11 mouse cellular contexts compared by ENCODE assay signal in genomic region chr2:61176807-61177206, GRCm38 (mm10).
DNase-seq lines count a peak whose midpoint lies in the region; ATAC-seq and TF ChIP-seq lines count a peak whose summit lies in the region.
"Had no signal": no experiment of that assay in that cellular context is flagged by ENCODE, and none has a peak within 500 bp of the region (broad histone marks: within the 10 kb centered on the region; RNA-seq: fewer than 3 reads in every experiment).

No protein-coding gene starts in this region.

- 0 out of 2 replicates have a peak overlapping the region, but pooled peaks have one; percentile 3 for H3K4me2 ChIP-seq in lung, embryonic 14.5 days
- no peak overlapping the region for H3K4me2 ChIP-seq in forebrain, embryonic 16.5 days (ENCODE audit: low read length)
- H3K4me2 ChIP-seq: midbrain, embryonic 12.5 days had no signal

- DNase-seq in heart, adult 11 months = peak; percentile 96
- no peak for DNase-seq in heart, postnatal 25 days (ENCODE audit: low spot score)
- peak; percentile 43 for DNase-seq in ES-E14 (ENCODE audit: low read depth, low spot score)
- peak; percentile 61 for DNase-seq in embryonic facial prominence, embryonic 10.5 days (ENCODE audit: low spot score)
- DNase-seq in lung, embryonic 14.5 days = peak; percentile 57
- DNase-seq in cerebellum, postnatal 14 days = no peak
- no peak for DNase-seq in thymus, postnatal 4 days
- DNase-seq: cerebellum, postnatal 25 days; thymus, adult 2 months had no signal

- no peak overlapping the region for H3K9ac ChIP-seq in ES-E14 (ENCODE audit: insufficient read depth, low read depth, low read length, poor library complexity, severe bottlenecking)
- H3K9ac ChIP-seq in lung, embryonic 14.5 days = no peak overlapping the region
- H3K9ac ChIP-seq in forebrain, embryonic 16.5 days (replicated peaks; ENCODE audit: low read depth, low read length) = no peak overlapping the region
- H3K9ac ChIP-seq: midbrain, embryonic 12.5 days had no signal

- in situ Hi-C loops in ES-E14 (cut with MboI; ENCODE audit: low sequenced_read_pairs in 2 of 2, unreplicated experiment in 2 of 2) = no loop called here

- no peaks in the 10 kb centered on the region for H3K27me3 ChIP-seq in embryonic facial prominence, embryonic 10.5 days (replicated peaks; ENCODE audit: low read depth, poor library complexity, severe bottlenecking)
- H3K27me3 ChIP-seq in lung, embryonic 14.5 days (ENCODE audit: insufficient read depth, low read length) = no peaks in the 10 kb centered on the region
- H3K27me3 ChIP-seq in forebrain, embryonic 16.5 days (replicated peaks; ENCODE audit: control insufficient read depth, insufficient read depth, low read length) = no peaks in the 10 kb centered on the region
- H3K27me3 ChIP-seq: midbrain, embryonic 12.5 days had no signal

- ATAC-seq in lung, embryonic 14.5 days (ENCODE audit: insufficient read depth) = peak; percentile 44; the same call in 1 of the 2 replicates
- ATAC-seq in forebrain, embryonic 16.5 days = no peak

- H3K4me1 ChIP-seq in ES-E14 (ENCODE audit: control insufficient read depth in 2 of 2, insufficient read depth in 2 of 2, low read length in 2 of 2, poor library complexity in 1 of 2) = no peaks in the 10 kb centered on the region
- peaks cover 19% of the 10 kb centered on the region for H3K4me1 ChIP-seq in embryonic facial prominence, embryonic 10.5 days
- H3K4me1 ChIP-seq in lung, embryonic 14.5 days (ENCODE audit: insufficient read depth) = 0 out of 2 replicates have a peak, but pooled peaks cover 5% of the 10 kb centered on the region
- H3K4me1 ChIP-seq in forebrain, embryonic 16.5 days (replicated peaks; ENCODE audit: control insufficient read depth, insufficient read depth, low read length) = no peaks in the 10 kb centered on the region
- H3K4me1 ChIP-seq: midbrain, embryonic 12.5 days had no signal

- no peaks in the 10 kb centered on the region for H3K9me3 ChIP-seq in ES-E14 (ENCODE audit: control insufficient read depth, insufficient read depth, low read depth, low read length)
- no peaks in the 10 kb centered on the region for H3K9me3 ChIP-seq in embryonic facial prominence, embryonic 10.5 days
- no peaks in the 10 kb centered on the region for H3K9me3 ChIP-seq in lung, embryonic 14.5 days (ENCODE audit: low read depth, low read length)
- no peaks in the 10 kb centered on the region for H3K9me3 ChIP-seq in forebrain, embryonic 16.5 days (ENCODE audit: control insufficient read depth, low read length)
- H3K9me3 ChIP-seq: midbrain, embryonic 12.5 days had no signal

- peak overlapping the region; percentile 4; the same call in 1 of the 2 replicates for H3K27ac ChIP-seq in ES-E14 (ENCODE audit: insufficient read depth, low read depth, low read length, poor library complexity, severe bottlenecking)
- no peak overlapping the region for H3K27ac ChIP-seq in embryonic facial prominence, embryonic 10.5 days (replicated peaks)
- H3K27ac ChIP-seq in lung, embryonic 14.5 days (ENCODE audit: low read depth) = peak overlapping the region; percentile 50; the same call in 1 of the 2 replicates
- H3K27ac ChIP-seq in forebrain, embryonic 16.5 days (ENCODE audit: low read length) = no peak overlapping the region
- H3K27ac ChIP-seq: midbrain, embryonic 12.5 days had no signal

- no peak overlapping the region for H3K4me3 ChIP-seq in ES-E14 (ENCODE audit: insufficient read depth in 1 of 2, low read depth in 1 of 2, low read length in 2 of 2, poor library complexity in 1 of 2, severe bottlenecking in 1 of 2)
- H3K4me3 ChIP-seq in embryonic facial prominence, embryonic 10.5 days = no peak overlapping the region
- no peak overlapping the region for H3K4me3 ChIP-seq in lung, embryonic 14.5 days (ENCODE audit: low read depth, low read length)
- H3K4me3 ChIP-seq in forebrain, embryonic 16.5 days (replicated peaks; ENCODE audit: low read length) = no peak overlapping the region
- H3K4me3 ChIP-seq: midbrain, embryonic 12.5 days had no signal

- TF ChIP-seq CTCF in lung, embryonic 14.5 days (IDR thresholded peaks at IDR 0.05; ENCODE audit: low read depth) = no peak

- no peaks in the 10 kb centered on the region for H3K36me3 ChIP-seq in ES-E14 (ENCODE audit: control insufficient read depth, insufficient read depth, low read length, poor library complexity, severe bottlenecking)
- no peaks in the 10 kb centered on the region for H3K36me3 ChIP-seq in embryonic facial prominence, embryonic 10.5 days (replicated peaks)
- H3K36me3 ChIP-seq in lung, embryonic 14.5 days (ENCODE audit: insufficient read depth) = no peaks in the 10 kb centered on the region
- H3K36me3 ChIP-seq in forebrain, embryonic 16.5 days (ENCODE audit: control insufficient read depth, insufficient read depth) = no peaks in the 10 kb centered on the region
- H3K36me3 ChIP-seq: midbrain, embryonic 12.5 days had no signal

- 0% methylated on average over 2 of the region's 2 CpGs for WGBS in embryonic facial prominence, embryonic 10.5 days
- 14% methylated on average over 2 of the region's 2 CpGs for WGBS in lung, embryonic 14.5 days
- 15% methylated on average over 2 of the region's 2 CpGs for WGBS in forebrain, embryonic 16.5 days

- intact Hi-C loops in heart, postnatal 25 days (cut with DNase I) = loop anchor here (10.0 kb wide), 1 partner anchor 272 kb away; no protein-coding TSS in a partner anchor

TF ChIP-seq in ES-E14, 5 proteins besides CTCF, POLR2A, EP300 and RAD21:
- TF ChIP-seq ZC3H11A (IDR thresholded peaks at IDR 0.05; ENCODE audit: borderline replicate concordance, low read depth, low read length) (no peak), ZNF384 (IDR thresholded peaks at IDR 0.05; ENCODE audit: low read depth, low read length) (no peak), HCFC1 (IDR thresholded peaks at IDR 0.05; ENCODE audit: borderline replicate concordance, insufficient read depth, low read length) (no peak), CHD2 (IDR thresholded peaks at IDR 0.05; ENCODE audit: low read depth, low read length) (no peak), MAFK (IDR thresholded peaks at IDR 0.05; ENCODE audit: insufficient read depth, low read depth, low read length) (no peak)

Comparison
In these comparisons a context has a peak if more than half of its experiments do, and no peak if none do; other contexts are left out.
1. DNase-seq: peak in heart, adult 11 months (single experiment), ES-E14 (single experiment), embryonic facial prominence, embryonic 10.5 days (single experiment) and lung, embryonic 14.5 days (single experiment); none in heart, postnatal 25 days (single experiment), cerebellum, postnatal 14 days (0 of 2) and thymus, postnatal 4 days (single experiment).
2. H3K27ac ChIP-seq: peak in ES-E14 (single experiment) and lung, embryonic 14.5 days (single experiment); none in embryonic facial prominence, embryonic 10.5 days (single experiment) and forebrain, embryonic 16.5 days (single experiment).